Mouse (Mus musculus): ENCODE data around the gene Slc6a21. TPM values are rescaled to one million over a fixed set of nuclear protein-coding genes. Genes with fewer than 3 reads are reported as not detected.
A peak's percentile ranks its signal among the peaks of the same experiment; 100 is the strongest.

Slc6a21 gene
- not detected in 2 replicates for polyA plus RNA-seq (2015; fragmentation: Nextera tagmentation; extraction: Ambion mirVana)

DNA sequence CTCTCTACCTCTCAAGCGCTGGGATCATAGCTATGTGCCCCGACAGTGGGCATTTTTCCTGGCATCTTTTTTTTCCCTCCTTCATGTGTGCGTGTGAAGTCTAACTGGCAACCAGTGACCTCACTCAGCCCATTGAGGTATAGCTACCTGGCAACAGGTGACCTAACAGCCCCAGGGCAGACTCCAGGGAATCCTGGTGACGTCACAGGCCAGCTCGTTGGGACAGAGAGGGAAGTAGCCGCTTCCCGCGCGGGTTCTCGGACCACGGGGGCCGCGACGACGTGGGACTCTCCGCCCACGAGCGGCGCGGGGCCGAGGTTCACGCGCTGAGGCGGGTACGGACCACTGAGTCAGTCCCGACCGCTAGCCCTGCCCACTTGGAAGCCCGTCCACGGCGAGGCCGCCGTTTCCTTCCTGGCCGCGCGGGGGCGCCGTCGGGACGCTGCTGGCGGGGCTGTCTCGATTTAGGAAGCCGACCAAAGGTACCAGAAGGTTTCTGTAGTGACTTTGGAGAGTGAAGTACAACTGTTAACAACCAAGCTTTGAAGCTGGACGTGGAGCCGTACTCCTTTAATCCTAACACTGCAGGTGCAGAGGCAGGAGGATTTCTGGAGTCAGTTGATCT, at the start of gene Slc6a21:
Gene Slc6a21 (plus strand): TSS at position 378 of the 625 bp plus-strand sequence.
- WGBS (ENCODE audit: insufficient replicate concordance), result 5% methylated on average over 44 of the region's 44 CpGs
- no peak for ATAC-seq (ENCODE audit: insufficient read depth)
- Histone ChIP-seq H3K9ac (peak within 1 kb of the TSS; percentile 15; the same call in 1 of the 2 replicates), H3K27ac (replicated peaks) (no peak within 1 kb of the TSS), H3K4me1 (replicated peaks) (peaks cover 6% of the 10 kb centered on the region), H3K27me3 (0 out of 2 replicates have a peak, but pooled peaks cover 14% of the 10 kb centered on the region), H3K9me3 (replicated peaks) (no peaks in the 10 kb centered on the region), H3K4me2 (peak within 1 kb of the TSS; percentile 72), H3K4me3 (replicated peaks) (peak within 1 kb of the TSS; percentile 52), H3K36me3 (replicated peaks) (no peaks in the 10 kb centered on the region)

DNA sequence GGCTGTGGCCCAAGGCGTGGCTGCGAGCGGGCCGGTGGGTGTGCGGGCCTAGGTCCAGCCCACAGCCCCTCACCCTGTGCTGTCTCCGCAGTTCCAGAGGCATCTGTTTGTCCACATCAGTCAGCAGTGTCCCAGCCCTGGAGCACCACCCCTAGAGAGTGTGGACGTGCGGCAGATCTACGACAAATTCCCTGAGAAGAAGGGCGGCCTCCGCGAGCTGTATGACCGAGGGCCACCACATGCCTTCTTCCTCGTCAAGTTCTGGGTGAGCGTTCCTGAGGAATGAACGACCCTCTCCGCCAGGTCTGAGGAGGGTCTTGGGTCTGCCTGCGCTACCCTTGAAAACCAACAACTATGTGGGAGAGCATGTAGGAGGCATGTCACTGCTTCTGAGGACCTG, 48.8 kb upstream of the Slc6a21 start:
- Histone ChIP-seq H3K4me2 (no peak overlapping the region), H3K4me3 (replicated peaks) (no peak overlapping the region), H3K9me3 (replicated peaks) (no peaks in the 10 kb centered on the region), H3K36me3 (replicated peaks) (0 out of 2 replicates have a peak, but pooled peaks cover 3% of the 10 kb centered on the region), H3K4me1 (replicated peaks) (peaks cover 9% of the 10 kb centered on the region), H3K27ac (replicated peaks) (no peak overlapping the region), H3K9ac (no peak overlapping the region), H3K27me3 (no peaks in the 10 kb centered on the region)
- ATAC-seq (ENCODE audit: insufficient read depth), result no peak
- WGBS (ENCODE audit: insufficient replicate concordance), result 81% methylated on average over 18 of the region's 18 CpGs

DNA sequence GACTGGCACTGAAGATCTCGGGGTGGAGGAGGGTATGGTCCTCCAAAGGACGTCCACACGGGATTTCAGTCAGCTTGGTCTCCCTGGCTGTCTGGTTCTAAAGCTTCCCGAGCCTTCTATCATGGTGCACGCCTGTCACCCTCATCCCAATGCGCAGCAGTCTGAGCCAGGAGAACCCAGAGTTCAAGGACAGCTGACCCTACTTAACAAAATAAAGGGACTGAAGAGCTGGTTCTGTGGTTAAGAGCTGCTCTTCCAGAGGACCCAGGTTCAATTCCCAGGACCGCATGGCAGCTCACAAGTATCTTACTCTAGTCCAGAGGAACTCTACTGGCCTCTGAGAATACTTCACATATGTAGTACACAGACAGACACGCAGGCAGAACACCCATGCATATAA, 48.3 kb upstream of the Slc6a21 start:
- H3K4me2 ChIP-seq, result no peak overlapping the region
- H3K9me3 ChIP-seq (replicated peaks), result no peaks in the 10 kb centered on the region
- no peak for ATAC-seq (ENCODE audit: insufficient read depth)
- H3K4me1 ChIP-seq (replicated peaks), result peaks cover 12% of the 10 kb centered on the region
- H3K36me3 ChIP-seq (replicated peaks), result 0 out of 2 replicates have a peak, but pooled peaks cover 3% of the 10 kb centered on the region
- H3K9ac ChIP-seq, result no peak overlapping the region
- no peak overlapping the region for H3K27ac ChIP-seq (replicated peaks)
- 63% methylated on average over 8 of the region's 8 CpGs for WGBS (ENCODE audit: insufficient replicate concordance)
- no peak overlapping the region for H3K4me3 ChIP-seq (replicated peaks)
- no peaks in the 10 kb centered on the region for H3K27me3 ChIP-seq

DNA sequence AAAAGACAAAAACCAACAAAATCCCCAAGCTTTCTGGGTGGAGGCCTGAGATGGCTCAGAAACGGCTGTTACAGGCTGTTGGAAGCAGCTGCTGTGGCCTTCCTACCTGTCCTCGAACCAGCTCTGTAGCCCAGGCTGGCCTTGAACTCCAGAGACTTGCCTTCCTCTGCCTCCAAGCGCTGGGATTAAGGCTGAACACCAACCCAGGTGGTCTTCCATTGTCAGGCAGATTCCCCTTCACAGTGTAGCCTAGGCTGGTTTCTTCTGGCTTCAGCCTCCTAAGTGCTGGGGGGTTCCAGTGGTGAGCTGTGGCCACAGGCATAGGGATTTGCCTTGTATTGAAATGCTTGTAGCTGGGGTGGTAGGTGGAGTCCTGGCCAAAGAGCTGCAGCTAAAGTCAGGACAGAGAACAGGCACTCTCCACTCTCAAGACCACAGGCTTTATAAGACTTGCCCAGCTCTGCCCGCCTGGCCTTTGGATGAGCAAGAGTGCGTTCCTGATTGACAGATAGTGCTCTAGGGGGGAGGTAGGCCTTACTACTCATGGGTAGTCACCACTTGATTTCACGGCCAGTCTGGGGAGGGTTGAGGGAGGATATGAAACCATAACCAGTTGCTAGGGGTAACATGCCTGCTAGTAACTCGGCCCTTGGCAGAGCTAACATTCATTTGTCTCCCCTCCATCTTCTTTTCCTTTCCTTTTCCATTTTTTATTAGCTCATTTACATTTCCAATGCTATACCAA, 47.7 kb upstream of the Slc6a21 start:
- Histone ChIP-seq H3K27me3 (no peaks in the 10 kb centered on the region; the same call in 1 of the 2 replicates), H3K9ac (no peak overlapping the region), H3K4me1 (replicated peaks) (peaks cover 18% of the 10 kb centered on the region), H3K4me2 (no peak overlapping the region), H3K36me3 (replicated peaks) (0 out of 2 replicates have a peak, but pooled peaks cover 3% of the 10 kb centered on the region), H3K9me3 (replicated peaks) (no peaks in the 10 kb centered on the region), H3K27ac (replicated peaks) (no peak overlapping the region), H3K4me3 (replicated peaks) (no peak overlapping the region)
- 68% methylated on average over 7 of the region's 7 CpGs for WGBS (ENCODE audit: insufficient replicate concordance)
- no peak for ATAC-seq (ENCODE audit: insufficient read depth)

DNA sequence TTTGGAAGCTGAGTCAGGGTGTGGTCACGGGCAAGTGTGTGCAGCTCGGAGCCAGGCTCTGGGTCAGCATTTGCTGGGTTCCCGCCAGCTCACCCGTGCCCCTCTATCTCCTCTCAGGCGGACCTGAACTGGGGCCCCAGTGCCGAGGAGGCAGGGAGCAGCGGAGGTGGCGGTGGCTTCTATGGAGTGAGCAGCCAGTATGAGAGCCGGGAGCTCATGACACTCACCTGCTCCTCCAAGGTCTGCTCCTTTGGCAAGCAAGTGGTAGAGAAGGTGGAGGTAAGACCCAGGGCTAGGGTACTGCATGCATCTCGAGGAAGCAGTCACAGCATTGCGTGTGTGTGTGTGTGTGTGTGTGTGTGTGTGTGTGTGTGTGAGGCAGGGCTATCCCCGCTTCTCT, 46.1 kb upstream of the Slc6a21 start:
- WGBS (ENCODE audit: insufficient replicate concordance), result 71% methylated on average over 12 of the region's 12 CpGs
- no peak overlapping the region for H3K27ac ChIP-seq (replicated peaks)
- no peaks in the 10 kb centered on the region for H3K9me3 ChIP-seq (replicated peaks)
- no peaks in the 10 kb centered on the region; the same call in 1 of the 2 replicates for H3K27me3 ChIP-seq
- no peak overlapping the region for H3K4me2 ChIP-seq
- H3K36me3 ChIP-seq (replicated peaks), result 0 out of 2 replicates have a peak, but pooled peaks cover 3% of the 10 kb centered on the region
- ATAC-seq (ENCODE audit: insufficient read depth), result no peak
- no peak overlapping the region for H3K9ac ChIP-seq
- H3K4me3 ChIP-seq (replicated peaks), result no peak overlapping the region
- H3K4me1 ChIP-seq (replicated peaks), result peaks cover 30% of the 10 kb centered on the region

DNA sequence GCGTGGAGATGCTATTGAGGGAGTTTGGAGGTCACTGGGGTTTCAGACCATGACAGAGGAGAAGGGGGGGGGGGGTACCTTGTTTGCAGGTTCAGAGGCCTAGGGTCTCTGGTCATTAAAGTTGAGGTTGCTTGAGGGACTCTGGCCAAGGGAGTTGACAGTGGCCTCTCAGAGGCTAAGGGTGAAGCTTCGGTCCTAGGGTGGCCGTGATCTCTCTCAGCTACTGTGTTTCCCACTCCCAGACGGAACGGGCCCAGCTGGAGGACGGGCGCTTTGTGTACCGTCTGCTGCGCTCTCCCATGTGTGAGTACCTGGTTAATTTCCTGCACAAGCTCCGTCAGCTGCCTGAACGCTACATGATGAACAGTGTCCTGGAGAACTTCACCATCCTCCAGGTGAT, 45.4 kb upstream of the Slc6a21 start:
- Histone ChIP-seq H3K27me3 (no peaks in the 10 kb centered on the region; the same call in 1 of the 2 replicates), H3K36me3 (replicated peaks) (0 out of 2 replicates have a peak, but pooled peaks cover 3% of the 10 kb centered on the region), H3K4me2 (no peak overlapping the region), H3K9me3 (replicated peaks) (no peaks in the 10 kb centered on the region), H3K4me1 (replicated peaks) (peaks cover 30% of the 10 kb centered on the region), H3K4me3 (replicated peaks) (no peak overlapping the region), H3K27ac (replicated peaks) (no peak overlapping the region), H3K9ac (no peak overlapping the region)
- no peak for ATAC-seq (ENCODE audit: insufficient read depth)
- WGBS (ENCODE audit: insufficient replicate concordance), result 78% methylated on average over 11 of the region's 11 CpGs

DNA sequence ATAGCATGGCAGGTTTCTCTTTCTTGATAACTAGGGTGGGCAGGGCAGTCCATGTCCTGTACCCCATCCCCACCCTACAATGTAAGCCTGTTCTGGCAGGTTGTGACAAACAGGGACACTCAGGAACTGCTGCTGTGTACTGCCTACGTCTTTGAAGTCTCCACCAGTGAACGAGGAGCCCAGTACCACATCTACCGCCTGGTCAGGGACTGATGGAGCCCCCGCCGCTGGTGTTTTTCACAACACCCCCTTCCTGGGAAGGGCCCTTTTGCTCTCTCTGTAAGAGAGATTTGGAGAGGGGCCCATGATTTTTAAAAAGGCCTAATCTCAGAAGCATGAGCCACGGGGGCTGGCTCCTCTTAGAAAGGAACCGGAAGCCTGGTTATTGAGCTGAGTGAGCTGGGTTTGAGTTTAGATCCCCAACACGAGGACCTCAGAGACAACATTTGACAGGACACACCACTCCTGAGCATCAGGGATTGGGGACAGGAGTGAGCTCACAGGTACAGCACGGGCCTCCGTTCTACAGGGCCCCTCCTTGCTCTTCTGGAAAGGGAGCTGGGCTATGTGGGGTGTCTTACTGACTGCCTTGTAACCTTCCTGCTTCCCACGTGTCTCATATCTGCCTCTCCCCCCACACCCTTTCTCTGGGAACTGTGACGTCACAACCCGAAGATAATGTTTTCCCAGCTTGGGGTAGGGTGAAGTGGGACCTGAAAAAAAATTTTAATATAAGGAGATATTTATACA, 44.4 kb upstream of the Slc6a21 start:
- H3K4me3 ChIP-seq (replicated peaks), result no peak overlapping the region
- 51% methylated on average over 13 of the region's 13 CpGs for WGBS (ENCODE audit: insufficient replicate concordance)
- H3K4me1 ChIP-seq (replicated peaks), result peaks cover 31% of the 10 kb centered on the region
- H3K27ac ChIP-seq (replicated peaks), result no peak overlapping the region
- H3K36me3 ChIP-seq (replicated peaks), result 0 out of 2 replicates have a peak, but pooled peaks cover 3% of the 10 kb centered on the region
- H3K9ac ChIP-seq, result no peak overlapping the region
- no peaks in the 10 kb centered on the region for H3K9me3 ChIP-seq (replicated peaks)
- no peak overlapping the region for H3K4me2 ChIP-seq
- no peak for ATAC-seq (ENCODE audit: insufficient read depth)
- H3K27me3 ChIP-seq, result no peaks in the 10 kb centered on the region; the same call in 1 of the 2 replicates

DNA sequence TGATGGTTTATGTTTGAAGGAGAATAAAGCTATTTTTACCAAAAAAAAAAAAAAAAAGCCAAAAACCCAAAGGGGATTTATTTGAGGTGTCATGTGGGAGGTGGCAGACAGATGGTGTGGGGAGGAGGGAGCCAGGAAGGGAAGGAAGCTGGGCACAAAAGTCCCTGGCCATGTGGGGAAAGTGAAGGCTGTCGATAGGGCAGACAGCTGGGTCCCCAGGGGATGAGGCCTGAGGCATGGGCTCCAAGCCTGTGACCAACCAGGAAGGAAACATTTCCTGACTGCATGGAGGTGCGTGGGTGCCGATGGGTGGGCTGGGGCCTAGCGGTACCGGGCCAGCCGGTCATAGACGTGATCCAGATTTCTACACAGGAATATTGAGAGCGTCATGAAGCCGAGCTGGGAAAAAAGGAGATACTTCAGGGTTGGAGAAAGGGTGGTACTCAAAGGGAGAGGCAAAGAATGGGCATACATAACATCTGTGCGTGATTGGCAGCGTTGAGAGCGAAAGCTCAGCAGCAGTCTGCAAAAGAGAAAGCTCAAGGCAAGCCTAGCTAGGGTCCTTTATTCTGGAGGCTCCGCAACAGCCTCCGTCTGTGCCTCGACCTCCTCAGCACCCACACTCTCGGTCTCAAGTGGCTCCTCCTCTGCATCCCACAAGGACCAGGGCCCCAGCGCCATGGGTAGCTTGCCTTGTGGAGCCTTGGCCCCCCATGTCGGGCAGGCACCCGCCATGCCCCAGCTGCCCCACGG, 43.6 kb upstream of the Slc6a21 start:
- Histone ChIP-seq H3K27ac (replicated peaks) (no peak overlapping the region), H3K9me3 (replicated peaks) (no peaks in the 10 kb centered on the region), H3K9ac (no peak overlapping the region), H3K4me3 (replicated peaks) (no peak overlapping the region), H3K27me3 (no peaks in the 10 kb centered on the region; the same call in 1 of the 2 replicates), H3K4me1 (replicated peaks) (peaks cover 39% of the 10 kb centered on the region), H3K36me3 (replicated peaks) (0 out of 2 replicates have a peak, but pooled peaks cover 3% of the 10 kb centered on the region), H3K4me2 (peak overlapping the region; percentile 33)
- ATAC-seq (ENCODE audit: insufficient read depth), result no peak
- 50% methylated on average over 20 of the region's 20 CpGs for WGBS (ENCODE audit: insufficient replicate concordance)

DNA sequence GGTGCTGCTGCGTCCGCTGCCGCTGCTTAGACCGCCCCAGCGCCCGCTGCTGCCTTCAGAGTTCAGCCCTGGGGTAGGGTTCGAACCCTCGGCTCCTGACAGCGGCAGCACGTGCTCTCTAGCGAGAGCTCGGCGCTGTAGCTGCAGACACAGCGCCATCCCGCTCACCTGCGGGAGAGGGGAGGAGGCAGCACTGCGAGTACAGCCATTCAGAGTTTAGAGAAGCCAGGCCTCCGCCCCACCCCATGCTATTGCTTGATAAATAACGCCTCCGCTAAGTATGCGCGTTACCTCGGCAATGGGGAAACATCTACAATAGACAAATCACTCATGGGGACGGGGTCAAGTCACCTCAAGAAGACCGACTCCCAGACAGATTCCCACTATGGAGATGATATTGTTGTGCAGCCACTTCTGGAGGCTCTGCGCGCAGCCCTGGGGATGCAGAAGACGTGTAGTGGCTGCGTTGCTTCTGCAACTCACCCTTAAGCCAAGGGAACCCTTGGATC, 42.9 kb upstream of the Slc6a21 start:
- Histone ChIP-seq H3K9me3 (replicated peaks) (no peaks in the 10 kb centered on the region), H3K4me2 (peak overlapping the region; percentile 39), H3K4me3 (replicated peaks) (no peak overlapping the region), H3K27me3 (no peaks in the 10 kb centered on the region; the same call in 1 of the 2 replicates), H3K4me1 (replicated peaks) (peaks cover 46% of the 10 kb centered on the region), H3K27ac (replicated peaks) (no peak overlapping the region), H3K36me3 (replicated peaks) (0 out of 2 replicates have a peak, but pooled peaks cover 3% of the 10 kb centered on the region), H3K9ac (no peak overlapping the region)
- no peak for ATAC-seq (ENCODE audit: insufficient read depth)
- 63% methylated on average over 29 of the region's 29 CpGs for WGBS (ENCODE audit: insufficient replicate concordance)

DNA sequence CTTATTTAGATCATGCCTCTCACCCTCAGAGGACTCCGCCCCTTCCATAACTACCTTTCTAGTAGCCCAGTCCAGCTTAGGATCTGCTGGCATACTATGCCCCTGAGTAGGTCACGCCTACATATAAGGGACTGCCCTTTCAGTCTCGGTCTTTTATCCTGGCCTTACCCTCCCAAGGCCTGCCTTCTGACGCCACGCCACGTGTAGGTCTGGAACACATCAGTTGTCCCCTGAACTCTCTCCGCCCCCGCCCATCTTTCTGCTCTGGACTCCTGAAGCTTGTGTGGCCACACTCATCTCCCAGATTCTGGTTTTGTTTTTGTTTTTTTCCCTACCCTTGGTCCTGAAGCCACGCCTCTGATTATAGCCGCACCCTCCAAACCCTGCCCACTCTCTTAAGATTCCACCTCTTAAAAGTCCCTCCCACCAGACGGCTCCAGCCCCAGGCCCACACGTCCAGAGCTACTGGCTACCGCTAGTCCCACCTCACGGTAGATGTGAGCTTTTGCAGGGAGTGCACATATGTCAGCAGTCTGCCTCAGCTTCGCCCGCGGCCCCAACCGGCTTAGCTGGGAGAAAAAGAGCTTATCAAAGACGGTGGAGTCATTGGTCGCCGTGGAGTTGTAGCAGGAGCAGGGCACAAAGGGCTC, 42.3 kb upstream of the Slc6a21 start:
- Histone ChIP-seq H3K4me2 (peak overlapping the region; percentile 39), H3K4me1 (replicated peaks) (peaks cover 46% of the 10 kb centered on the region), H3K4me3 (replicated peaks) (0 out of 2 replicates have a peak overlapping the region, but pooled peaks have one; percentile 10), H3K27ac (replicated peaks) (no peak overlapping the region), H3K27me3 (no peaks in the 10 kb centered on the region; the same call in 1 of the 2 replicates), H3K36me3 (replicated peaks) (0 out of 2 replicates have a peak, but pooled peaks cover 3% of the 10 kb centered on the region), H3K9ac (no peak overlapping the region), H3K9me3 (replicated peaks) (no peaks in the 10 kb centered on the region)
- 39% methylated on average over 21 of the region's 21 CpGs for WGBS (ENCODE audit: insufficient replicate concordance)
- ATAC-seq (ENCODE audit: insufficient read depth), result no peak
